Mouse (Mus musculus) mammary gland, adult 2 months (tissue): ENCODE measurements around the gene Slc43a3. TPM values are rescaled to one million over a fixed set of nuclear protein-coding genes. Genes with fewer than 3 reads are reported as not detected.

Source experiments
- polyA plus RNA-seq: library from polyadenylated mRNA; depleted of rRNA; stranded (reverse); fragments of >200 nt; gene quantifications from 2 replicates; pipeline ENCODE4 v1.2.3, GENCODE M21; 2012; ENCODE audit warnings: low replicate concordance; rRNA removed

Slc43a3 gene
- polyA plus RNA-seq, result 51.9 and 120 TPM in 2 replicates

DNA sequence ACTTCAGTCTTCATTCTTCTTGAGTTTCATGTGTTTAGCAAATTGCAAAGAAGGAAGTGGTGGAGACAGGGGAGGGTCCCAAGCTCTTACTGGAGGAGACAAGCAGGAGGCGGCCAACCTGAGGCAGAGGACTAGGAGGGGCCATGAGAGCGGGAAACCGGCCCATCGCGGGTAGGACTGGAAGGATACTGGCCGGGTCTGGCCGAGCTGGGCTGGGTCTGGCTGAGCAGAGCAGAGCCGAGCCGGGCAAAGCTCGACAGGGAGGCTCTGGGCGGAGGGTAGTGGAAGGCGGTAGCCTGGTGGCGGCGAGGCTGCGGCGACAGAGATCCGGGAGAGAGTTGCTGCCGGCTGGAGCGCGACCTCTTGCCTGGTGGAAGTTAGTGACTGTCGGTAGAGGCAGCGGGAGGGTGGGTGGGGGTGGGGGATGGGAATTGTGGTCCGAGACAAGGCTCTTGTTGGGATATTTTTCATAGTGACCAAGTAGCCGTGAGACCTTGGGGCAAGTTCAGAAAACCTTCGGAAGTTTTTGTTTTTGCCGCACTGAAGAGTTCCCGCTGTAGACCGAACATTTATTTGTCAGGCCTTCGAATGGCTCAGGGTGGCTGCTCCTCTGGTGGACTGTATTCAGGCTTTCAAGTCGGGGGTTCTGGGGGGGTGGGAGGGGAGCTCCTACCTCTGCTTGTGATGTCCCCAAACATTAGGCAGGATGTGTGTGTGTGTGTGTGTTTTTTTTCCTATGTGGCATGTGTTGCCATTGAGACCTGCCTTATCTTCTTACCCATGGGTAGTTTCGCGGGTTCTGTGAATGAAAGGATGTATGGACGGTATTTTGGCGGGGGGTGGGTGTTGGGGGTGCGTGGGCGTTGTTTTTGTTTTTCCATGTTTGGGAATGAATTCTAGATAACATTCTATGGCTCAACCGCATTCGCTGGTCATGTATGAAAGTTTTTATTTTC lies at the start of gene Slc43a3:
Gene Slc43a3, plus strand, starts transcription at position 106 of the 956 bp plus-strand sequence.

DNA sequence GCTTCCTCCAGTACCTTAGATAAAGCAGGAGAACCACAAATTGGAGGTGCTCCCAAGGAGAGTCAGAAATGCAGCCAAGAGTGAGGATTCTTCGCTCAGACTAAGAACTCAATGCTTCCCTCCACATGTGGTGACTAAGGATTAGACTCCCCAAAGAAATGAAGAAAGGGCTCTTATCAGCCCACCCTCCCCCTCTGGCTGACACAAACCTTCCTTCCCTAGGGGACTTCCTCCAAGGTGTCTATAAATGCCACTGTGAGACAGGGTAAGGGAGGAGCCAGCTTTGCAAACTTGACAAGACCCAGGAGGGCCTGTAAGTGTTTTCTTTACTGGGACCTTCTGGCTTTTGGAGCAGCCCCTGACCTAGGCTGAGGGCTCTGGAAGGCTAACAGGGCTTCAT lies 43.8 kb downstream of the Slc43a3 start, which contains the start of gene Prg2:
Gene Prg2, plus strand, starts transcription at position 274 of the 400 bp plus-strand sequence.

DNA sequence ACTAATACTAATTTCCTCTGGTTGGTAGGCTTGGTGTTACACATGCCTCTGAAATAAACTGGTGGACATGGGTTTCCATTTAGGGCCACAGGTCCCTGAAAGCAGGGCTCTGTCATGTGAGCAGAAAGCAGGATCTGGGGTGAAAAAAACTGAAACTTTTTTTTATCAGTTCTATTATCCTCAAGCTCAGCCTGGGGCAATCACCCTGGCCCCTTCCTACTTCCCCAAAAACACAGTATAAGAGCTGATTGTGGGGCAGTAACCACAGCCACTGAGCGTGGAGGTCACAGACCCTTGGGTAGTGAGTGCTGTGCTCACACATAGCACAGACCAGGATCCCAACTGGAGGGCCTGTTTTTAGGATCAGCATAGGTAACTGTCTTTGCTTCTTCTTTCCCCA lies 51.6 kb downstream of the Slc43a3 start, which contains the start of gene Prg3:
Gene Prg3, plus strand, starts transcription at position 286 of the 400 bp plus-strand sequence.

Other genes with a start within 250 kb of the Slc43a3 start
- gene Zdhhc5, start 221.4 kb upstream of the Slc43a3 start, polyA plus RNA-seq, result 40.8 and 51.4 TPM in 2 replicates
- gene Clp1, start 209.2 kb upstream of the Slc43a3 start, polyA plus RNA-seq, result 8.7 and 13.1 TPM in 2 replicates
- 9.9 and 12.8 TPM in 2 replicates for gene Ypel4, start 202.5 kb upstream of the Slc43a3 start, polyA plus RNA-seq
- gene Gm19426, start 192.9 kb upstream of the Slc43a3 start, polyA plus RNA-seq, result 2.1 and 3.1 TPM in 2 replicates
- 611 and 890 TPM in 2 replicates for gene Serping1, start 161.1 kb upstream of the Slc43a3 start, polyA plus RNA-seq
- 26.8 and 39.4 TPM in 2 replicates for gene Ube2l6, start 137.8 kb upstream of the Slc43a3 start, polyA plus RNA-seq
- gene Smtnl1, start 113.9 kb upstream of the Slc43a3 start, polyA plus RNA-seq, result 8.6 TPM in 1 of 2 replicates, not detected in the other
- gene Timm10, start 109.6 kb upstream of the Slc43a3 start, polyA plus RNA-seq, result 22.0 and 45.6 TPM in 2 replicates
- 51.6 and 66.7 TPM in 2 replicates for gene Slc43a1, start 97.7 kb upstream of the Slc43a3 start, polyA plus RNA-seq
- gene Rtn4rl2, start 49.9 kb upstream of the Slc43a3 start, polyA plus RNA-seq, result 11.3 and 38.0 TPM in 2 replicates
- gene Prg2, start 43.9 kb downstream of the Slc43a3 start, polyA plus RNA-seq, result 0.33 and 0.89 TPM in 2 replicates
- 0.70 and 0.90 TPM in 2 replicates for gene Prg3, start 51.6 kb downstream of the Slc43a3 start, polyA plus RNA-seq
- 87.5 and 150 TPM in 2 replicates for gene Ssrp1, start 100.7 kb downstream of the Slc43a3 start, polyA plus RNA-seq
- 0.49 and 1.2 TPM in 2 replicates for gene P2rx3, start 100.9 kb downstream of the Slc43a3 start, polyA plus RNA-seq
- 113 and 200 TPM in 2 replicates for gene Tnks1bp1, start 111.4 kb downstream of the Slc43a3 start, polyA plus RNA-seq
- gene Aplnr, start 199.6 kb downstream of the Slc43a3 start, polyA plus RNA-seq, result 24.2 and 51.3 TPM in 2 replicates